Mouse (Mus musculus): ENCODE measurements around the gene Tlr4.
A peak's percentile ranks its signal among the peaks of the same experiment; 100 is the strongest.

Tlr4 gene

GRCm38 (mm10) chr4:66827463-66828162, at the start of gene Tlr4:
TSS of gene Tlr4 (plus strand) at chr4:66827584.
- peak; percentile 48 to 56 for DNase-seq

GRCm38 (mm10) chr4:66794283-66794682, 33.1 kb upstream of the Tlr4 start:
- DNase-seq = no peak

- DNase-seq = no peak
These were observed 30.7 kb upstream of the Tlr4 start for GRCm38 (mm10) chr4:66796683-66797082.

- no peak for DNase-seq
These were observed 22.7 kb upstream of the Tlr4 start for GRCm38 (mm10) chr4:66804552-66805301.

GRCm38 (mm10) chr4:66805747-66806146, 21.6 kb upstream of the Tlr4 start:
- no peak for DNase-seq

DNA sequence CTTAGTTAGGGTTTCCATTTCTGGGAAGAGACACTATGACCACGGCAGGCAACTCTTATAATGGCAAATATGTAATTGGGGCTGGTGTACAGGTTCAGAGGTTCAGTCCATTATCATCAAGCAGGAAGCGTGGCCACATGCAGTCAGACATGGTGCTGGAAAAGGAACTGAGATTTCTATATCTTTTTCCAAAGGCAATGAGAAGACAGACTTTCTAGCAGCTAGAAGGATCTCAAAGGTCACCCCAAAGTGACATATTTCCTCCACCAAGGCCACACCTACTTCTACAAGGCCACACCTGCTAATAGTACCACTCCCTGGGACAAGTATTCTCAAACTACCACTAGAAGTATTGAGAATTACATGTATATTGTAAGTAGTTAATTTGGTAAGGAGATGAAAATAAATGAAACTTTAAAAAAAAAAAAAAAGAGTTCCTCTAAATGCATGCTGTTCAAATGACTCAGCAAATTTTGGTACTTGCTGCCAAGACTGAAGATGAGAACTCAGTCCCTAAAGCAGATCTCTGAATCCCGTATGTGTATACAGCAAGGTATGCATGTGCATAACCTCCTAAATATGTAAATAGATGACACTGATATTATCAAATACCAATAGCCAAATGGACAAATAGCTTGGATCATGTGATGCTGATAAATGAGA, 10.9 kb upstream of the Tlr4 start:
- no peak for DNase-seq

- DNase-seq = no peak
These were observed 6.2 kb upstream of the Tlr4 start for GRCm38 (mm10) chr4:66821171-66821570.

DNA sequence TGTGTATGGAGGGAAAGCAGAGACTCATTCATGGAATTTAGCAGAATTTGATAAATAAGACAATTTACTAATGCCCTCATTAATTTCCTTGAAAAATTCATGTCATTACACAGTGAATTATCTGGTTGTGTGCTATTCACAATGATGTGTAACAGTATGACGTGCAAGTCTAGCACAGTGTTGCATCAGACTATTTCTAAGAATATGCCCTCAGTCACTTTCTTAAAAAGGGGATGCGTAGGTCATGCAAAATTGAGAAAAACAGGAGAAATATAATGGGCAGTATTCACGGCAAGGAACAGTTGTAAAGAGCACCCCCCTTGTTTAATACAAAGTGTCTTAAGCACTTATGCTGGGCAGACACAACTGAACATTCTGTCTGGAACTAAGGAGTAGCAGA, 5.6 kb upstream of the Tlr4 start:
- no peak for DNase-seq

DNA sequence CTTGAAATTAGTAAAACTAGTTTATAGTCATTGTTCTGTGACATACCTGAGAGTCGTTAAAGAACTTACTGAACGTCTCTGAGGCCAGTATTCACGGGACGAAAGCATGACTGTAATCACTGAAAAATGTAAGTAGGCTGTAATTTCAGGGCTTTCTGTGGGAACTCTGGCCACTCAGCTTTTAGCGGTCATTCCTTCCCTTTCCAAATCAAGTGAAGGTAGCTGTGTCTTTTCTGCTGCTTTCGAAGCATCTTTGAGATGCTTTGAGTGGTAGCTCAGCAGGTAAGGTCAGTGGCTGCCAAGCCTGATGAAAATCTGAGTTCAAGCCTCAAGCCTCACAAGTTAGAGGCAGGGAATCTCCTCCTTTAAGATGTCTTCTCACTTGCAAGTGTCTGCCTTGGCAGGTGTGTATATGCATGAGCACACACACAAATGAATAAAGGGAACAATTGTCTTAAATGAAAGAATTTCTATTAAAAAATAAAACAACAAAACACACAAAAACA, 832 bp downstream of the Tlr4 start:
- no peak for DNase-seq

GRCm38 (mm10) chr4:66828686-66829085, 1.3 kb downstream of the Tlr4 start:
- no peak for DNase-seq

GRCm38 (mm10) chr4:66838071-66838470, 10.7 kb downstream of the Tlr4 start:
- no peak for DNase-seq

- peak in 1 of 2 experiments; percentile 19 for DNase-seq
These were observed 15.9 kb downstream of the Tlr4 start for GRCm38 (mm10) chr4:66843255-66843654.

DNA sequence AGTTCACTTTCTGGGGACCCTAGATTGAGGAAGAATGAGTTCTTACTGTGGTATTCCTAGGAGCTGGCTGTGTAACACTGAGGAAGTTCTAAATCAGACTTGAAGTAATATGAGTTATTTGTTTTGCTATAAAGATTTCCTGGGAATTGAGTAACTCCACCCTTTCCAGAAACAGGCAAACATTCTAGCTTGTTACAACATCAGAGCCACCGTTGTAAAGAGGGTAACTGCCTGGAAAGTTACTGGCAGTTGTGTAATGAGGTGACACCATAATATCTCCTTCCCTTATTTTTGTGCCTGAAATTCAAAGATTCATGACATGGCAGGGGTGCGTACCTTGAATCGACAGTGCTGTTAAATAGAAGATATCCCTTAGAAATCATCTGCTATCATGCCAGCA, 24.6 kb downstream of the Tlr4 start:
- DNase-seq = no peak

GRCm38 (mm10) chr4:66856992-66857391, 29.6 kb downstream of the Tlr4 start:
- DNase-seq = no peak

- no peak for DNase-seq
These were observed 42.5 kb downstream of the Tlr4 start for GRCm38 (mm10) chr4:66869919-66870318.

DNA sequence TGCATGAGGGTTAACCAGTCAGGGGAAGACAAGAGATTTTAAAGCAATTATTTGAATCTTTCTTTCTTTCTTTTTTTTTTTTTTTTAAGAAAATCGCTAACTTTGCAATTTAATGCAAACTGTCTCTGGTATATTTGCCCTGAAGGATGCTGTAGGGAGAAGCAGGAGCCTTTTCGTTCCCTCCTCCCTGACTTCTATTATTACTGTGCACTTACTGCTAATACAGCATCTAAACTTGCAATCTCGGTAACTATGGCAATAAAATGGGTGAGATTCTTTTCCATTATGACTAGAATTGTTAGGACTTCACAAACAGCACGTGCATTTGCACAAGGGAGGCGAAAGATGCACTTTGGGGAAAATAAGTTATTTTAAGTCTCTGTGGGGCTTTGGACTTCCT, 44.6 kb downstream of the Tlr4 start:
- DNase-seq = no peak

- DNase-seq = no peak
These were observed 46.0 kb downstream of the Tlr4 start for GRCm38 (mm10) chr4:66873342-66873741.

DNA sequence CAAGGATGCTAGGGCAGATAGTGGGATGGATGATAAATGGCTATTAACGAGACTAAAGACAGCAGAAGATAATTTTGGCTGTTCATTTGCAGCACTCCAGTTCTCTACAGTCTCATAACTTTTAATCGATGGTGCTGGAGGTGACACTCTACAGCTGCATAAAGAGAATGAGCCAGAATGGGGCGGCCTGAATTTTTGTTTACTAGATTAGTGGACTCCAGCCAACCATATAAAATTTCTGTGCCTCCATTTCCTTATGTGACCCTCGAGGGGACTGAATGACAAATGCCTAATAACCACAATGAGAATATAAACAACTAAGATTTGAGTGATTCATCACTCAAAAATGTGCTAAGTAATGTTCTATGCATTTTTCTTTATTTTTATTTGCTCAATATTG, 48.4 kb downstream of the Tlr4 start:
- no peak for DNase-seq

GRCm38 (mm10) chr4:66877609-66878008, 50.2 kb downstream of the Tlr4 start:
- no peak for DNase-seq

DNA sequence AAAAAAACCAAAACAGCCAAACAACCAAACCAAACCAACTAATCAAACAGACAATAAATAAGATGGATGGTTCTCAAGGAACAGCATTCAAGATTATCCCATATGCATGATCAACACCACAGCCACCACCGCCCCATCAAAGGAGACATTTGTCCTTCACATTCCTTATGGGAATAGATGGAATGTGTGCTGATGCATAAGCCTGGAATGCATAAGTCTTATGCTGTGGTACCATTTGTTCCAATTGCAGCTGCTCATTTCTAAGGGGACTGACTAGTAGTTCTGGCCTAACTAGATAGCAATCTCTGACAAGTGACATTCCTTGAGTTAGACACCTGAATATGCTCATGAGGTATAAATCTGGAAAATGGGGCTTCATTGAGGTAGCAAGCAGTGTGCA, 54.1 kb downstream of the Tlr4 start:
- no peak for DNase-seq

- no peak for DNase-seq
These were observed 55.9 kb downstream of the Tlr4 start for GRCm38 (mm10) chr4:66883264-66883663.

DNA sequence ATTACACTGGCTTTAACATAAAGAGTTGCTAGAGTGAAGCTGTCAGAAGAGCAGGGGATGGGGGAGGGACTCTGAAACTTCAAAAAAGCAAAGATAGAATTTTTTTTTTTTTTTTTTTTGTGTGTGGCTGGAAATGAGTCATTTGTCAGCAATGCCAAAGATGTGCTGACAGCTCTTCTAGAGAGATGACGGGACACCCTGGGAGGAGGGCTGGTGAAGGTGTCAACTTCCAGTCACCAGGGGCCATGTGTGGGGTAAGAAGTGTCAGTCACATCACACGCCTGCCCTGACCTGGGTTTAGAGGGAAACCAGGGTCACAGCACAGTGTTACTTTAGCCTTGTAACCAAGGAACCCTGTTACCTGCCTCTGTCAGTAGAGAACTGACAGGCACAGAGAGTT, 67.2 kb downstream of the Tlr4 start:
- no peak for DNase-seq

GRCm38 (mm10) chr4:66894981-66895380, 67.6 kb downstream of the Tlr4 start:
- DNase-seq = no peak

- no peak for DNase-seq
These were observed 72.7 kb downstream of the Tlr4 start for GRCm38 (mm10) chr4:66900126-66900525.

All from spleen, adult 18-20 months (tissue).